Mouse (Mus musculus) cortical plate, adult 2 months (tissue): ENCODE measurements around the gene Gcm1.

ENCODE experiments used
- CTCF ChIP-seq: fragments of 200-500 bp; IDR thresholded peaks from 2 replicates; pipeline ENCODE4 v1.5.1; 2011; ENCODE audit warnings: mild to moderate bottlenecking, control low read depth, low read length; ENCODE audit not compliant: insufficient read depth; ENCODE audit errors: extremely low read depth
- POLR2A ChIP-seq: fragments of 200-500 bp; IDR thresholded peaks from 2 replicates; pipeline ENCODE4 v1.6.1; 2011; ENCODE audit warnings: mild to moderate bottlenecking, low read length, control low read depth; ENCODE audit not compliant: insufficient read depth; ENCODE audit errors: extremely low read depth

DNA sequence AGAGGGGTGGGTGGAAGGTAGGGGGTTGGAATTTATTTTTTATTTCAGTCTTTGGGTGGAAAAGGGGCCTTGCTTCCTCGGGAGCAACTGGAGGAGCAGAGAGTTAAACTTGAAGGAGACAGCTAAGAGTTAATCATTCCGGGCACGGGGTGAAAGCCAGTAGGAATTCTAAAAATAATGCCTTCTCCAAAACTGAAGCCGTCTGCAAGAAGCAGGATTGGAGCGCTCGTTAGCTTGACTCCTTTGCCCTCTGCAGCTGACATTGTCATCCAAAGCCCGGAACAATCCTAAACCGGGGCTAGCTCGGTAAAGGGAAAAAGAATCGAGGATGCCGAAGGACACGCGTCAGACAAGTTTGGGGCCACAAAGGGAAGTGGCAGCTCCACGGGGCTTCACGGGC is 35.4 kb upstream of the Gcm1 start:
- TF ChIP-seq CTCF: no peak
- TF ChIP-seq POLR2A: no peak
